Mouse (Mus musculus) lung, embryonic 16.5 days (tissue): ENCODE measurements around the gene 9530068E07Rik. TPM values are rescaled to one million over a fixed set of nuclear protein-coding genes. Genes with fewer than 3 reads are reported as not detected.
A peak's percentile ranks its signal among the peaks of the same experiment; 100 is the strongest.

Experiments used
- ATAC-seq: fragments of 200-750 bp; cut with Nextera tagmentation; 2 replicates; pipeline ENCODE4 v1.8.0; 2017; ENCODE audit warnings: low read depth, mild to moderate bottlenecking, moderate library complexity
- H3K27ac ChIP-seq: fragments of 300-500 bp; sonication (generic); 2 replicates; pipeline ENCODE4 v1.5.1; 2014; ENCODE audit warnings: mild to moderate bottlenecking, control low read depth, low read length
- H3K27me3 ChIP-seq: fragments of 300-500 bp; sonication (generic); 2 replicates; pipeline ENCODE4 v1.6.1; 2014; ENCODE audit warnings: low read depth, low read length, mixed read lengths; ENCODE audit not compliant: control insufficient read depth, insufficient read depth
- H3K36me3 ChIP-seq: fragments of 300-500 bp; sonication (generic); 2 replicates; pipeline ENCODE4 v1.6.1; 2014; ENCODE audit warnings: low read length; ENCODE audit not compliant: control insufficient read depth, insufficient read depth
- H3K4me1 ChIP-seq: fragments of 300-500 bp; sonication (generic); replicated peaks from 2 replicates; pipeline ENCODE4 v1.6.1; 2014; ENCODE audit warnings: low read length, mixed read lengths; ENCODE audit not compliant: control insufficient read depth, insufficient read depth
- H3K4me2 ChIP-seq: fragments of 300-500 bp; sonication (generic); 2 replicates; pipeline ENCODE4 v1.6.1; 2014; ENCODE audit warnings: low read depth, low read length, control low read depth
- H3K4me3 ChIP-seq: fragments of 300-500 bp; sonication (generic); 2 replicates; pipeline ENCODE4 v1.5.1; 2014; ENCODE audit warnings: mild to moderate bottlenecking, low read length, control low read depth
- H3K9ac ChIP-seq: fragments of 300-500 bp; sonication (generic); 2 replicates; pipeline ENCODE4 v1.6.1; 2014; ENCODE audit warnings: low read length, control low read depth
- H3K9me3 ChIP-seq: fragments of 300-500 bp; sonication (generic); 2 replicates; pipeline ENCODE4 v1.6.1; 2016; ENCODE audit warnings: low read length; ENCODE audit not compliant: control insufficient read depth
- WGBS: fragments of 180-500 bp; shearing (Covaris S2); extraction: QIAGEN DNeasy Blood & Tissue Kit; methylation state at CpG from one replicate; pipeline ENCODE4 v1.1.7; 2014; 5-methylcytosine and 5-hydroxymethylcytosine counted together
- polyA plus RNA-seq: library from polyadenylated mRNA; unstranded; fragments of >200 nt; fragmentation: Nextera tagmentation; extraction: Ambion mirVana; gene quantifications from 2 replicates; pipeline ENCODE4 v1.2.1, GENCODE M21; 2015

Gene 9530068E07Rik
- polyA plus RNA-seq, 1 experiment from 2014 or later = 238 TPM

- Histone ChIP-seq H3K4me3 (no peak overlapping the region), H3K9me3 (no peaks in the 10 kb centered on the region), H3K27ac (no peak overlapping the region), H3K4me1 (no peaks in the 10 kb centered on the region; the same call in 1 of the 2 replicates), H3K27me3 (no peaks in the 10 kb centered on the region), H3K36me3 (peaks cover 28% of the 10 kb centered on the region), H3K4me2 (no peak overlapping the region), H3K9ac (no peak overlapping the region)
- no peak for ATAC-seq
- WGBS = 46% methylated on average over 1 of the region's 1 CpGs
These were observed 6.3 kb downstream of the 9530068E07Rik start for GRCm38 (mm10) chr11:52402566-52402965.

- no peak for ATAC-seq
- Histone ChIP-seq H3K27me3 (no peaks in the 10 kb centered on the region), H3K36me3 (peaks cover 41% of the 10 kb centered on the region), H3K9me3 (no peaks in the 10 kb centered on the region), H3K4me1 (no peaks in the 10 kb centered on the region; the same call in 1 of the 2 replicates), H3K4me3 (no peak overlapping the region), H3K4me2 (no peak overlapping the region), H3K9ac (no peak overlapping the region), H3K27ac (no peak overlapping the region)
- WGBS = 79% methylated on average over 5 of the region's 5 CpGs
These were observed 8.0 kb downstream of the 9530068E07Rik start for GRCm38 (mm10) chr11:52404209-52404608.

GRCm38 (mm10) chr11:52405196-52405688 lies 9.0 kb downstream of the 9530068E07Rik start:
- Histone ChIP-seq H3K27ac (no peak overlapping the region), H3K4me2 (no peak overlapping the region), H3K4me1 (no peaks in the 10 kb centered on the region; the same call in 1 of the 2 replicates), H3K9me3 (no peaks in the 10 kb centered on the region), H3K36me3 (peaks cover 41% of the 10 kb centered on the region), H3K4me3 (no peak overlapping the region), H3K27me3 (no peaks in the 10 kb centered on the region), H3K9ac (no peak overlapping the region)
- no peak for ATAC-seq
- WGBS = 76% methylated on average over 9 of the region's 9 CpGs

DNA sequence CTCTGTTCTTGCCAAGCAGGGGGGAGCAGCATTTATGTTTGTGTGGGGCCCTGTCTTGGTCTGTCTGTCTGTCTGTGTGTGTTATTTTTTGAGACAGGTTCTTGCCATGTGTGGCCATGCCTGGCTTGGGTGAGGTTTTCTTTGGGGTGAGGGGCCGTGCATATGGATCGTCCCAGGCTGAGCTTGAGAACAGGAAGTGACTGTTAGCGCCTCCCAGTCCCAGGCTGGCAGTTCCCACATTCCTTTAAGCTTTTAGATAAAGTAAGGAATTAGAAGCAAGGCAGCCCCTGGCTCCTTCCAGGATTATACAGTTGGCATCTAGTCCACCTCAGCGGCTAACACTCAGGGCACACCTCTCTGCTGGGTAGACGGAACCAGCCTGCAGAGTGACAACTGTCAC lies 13.1 kb downstream of the 9530068E07Rik start:
- whole genome bisulfite sequencing = 48% methylated on average over 5 of the region's 5 CpGs
- no peaks in the 10 kb centered on the region for H3K4me1 ChIP-seq
- no peak overlapping the region for H3K27ac ChIP-seq
- H3K9me3 ChIP-seq = no peaks in the 10 kb centered on the region
- H3K36me3 ChIP-seq = peaks cover 28% of the 10 kb centered on the region
- no peak overlapping the region for H3K4me2 ChIP-seq
- H3K4me3 ChIP-seq = no peak overlapping the region
- peak; percentile 31; the same call in 1 of the 2 replicates for ATAC-seq
- no peaks in the 10 kb centered on the region for H3K27me3 ChIP-seq
- H3K9ac ChIP-seq = no peak overlapping the region

- Histone ChIP-seq H3K4me3 (no peak overlapping the region), H3K4me2 (no peak overlapping the region), H3K27ac (no peak overlapping the region), H3K9ac (no peak overlapping the region), H3K4me1 (no peaks in the 10 kb centered on the region), H3K27me3 (no peaks in the 10 kb centered on the region), H3K9me3 (no peaks in the 10 kb centered on the region), H3K36me3 (no peaks in the 10 kb centered on the region)
- no peak for ATAC-seq
- WGBS = 72% methylated on average over 5 of the region's 5 CpGs
These were observed 22.1 kb downstream of the 9530068E07Rik start for GRCm38 (mm10) chr11:52418358-52418757.

DNA sequence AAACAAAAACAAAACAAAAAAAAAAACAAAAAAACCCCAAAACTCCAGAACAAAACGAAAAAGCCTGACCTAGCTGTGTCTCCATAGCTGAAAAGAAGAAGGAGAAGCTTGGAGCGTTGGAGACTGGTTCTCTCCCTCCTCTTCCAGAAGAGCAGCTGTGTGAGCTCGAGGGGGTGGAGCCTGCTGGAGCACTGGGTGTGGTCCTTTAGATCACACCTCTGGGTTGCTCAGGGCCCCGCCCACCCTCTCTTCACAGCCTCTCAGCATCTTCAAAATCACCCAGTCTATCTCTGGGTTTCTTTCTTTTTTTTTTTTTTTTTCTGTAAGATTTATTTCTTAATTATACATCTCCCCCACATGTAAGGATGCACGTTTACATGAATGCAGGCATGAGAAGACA lies 23.0 kb downstream of the 9530068E07Rik start:
- no peaks in the 10 kb centered on the region for H3K36me3 ChIP-seq
- 39% methylated on average over 5 of the region's 5 CpGs for WGBS
- no peak overlapping the region for H3K27ac ChIP-seq
- no peak overlapping the region for H3K4me2 ChIP-seq
- no peaks in the 10 kb centered on the region for H3K4me1 ChIP-seq
- ATAC-seq = no peak
- H3K9ac ChIP-seq = no peak overlapping the region
- no peaks in the 10 kb centered on the region for H3K27me3 ChIP-seq
- H3K4me3 ChIP-seq = no peak overlapping the region
- no peaks in the 10 kb centered on the region for H3K9me3 ChIP-seq

DNA sequence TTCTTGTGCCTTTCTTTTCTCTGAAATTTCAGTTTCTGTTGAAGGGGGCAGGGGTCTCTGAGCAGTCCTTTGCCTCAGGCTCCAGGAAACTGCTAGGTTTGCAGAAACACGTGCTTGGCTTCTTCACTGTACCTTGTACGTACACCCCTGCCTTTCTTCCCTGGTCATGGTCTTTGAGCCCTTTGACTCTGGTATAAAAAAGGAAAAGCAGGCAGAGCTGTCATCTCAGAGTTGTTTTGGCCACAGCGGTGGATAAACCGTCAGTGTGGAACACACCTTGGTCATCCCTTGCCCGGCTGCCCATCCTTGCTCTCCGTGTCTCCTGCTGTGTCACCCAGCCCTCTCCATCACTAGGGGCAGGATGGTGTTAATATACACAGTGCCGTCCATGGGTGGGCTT lies 23.6 kb downstream of the 9530068E07Rik start:
- no peak overlapping the region for H3K9ac ChIP-seq
- H3K36me3 ChIP-seq = no peaks in the 10 kb centered on the region
- WGBS = 75% methylated on average over 7 of the region's 7 CpGs
- no peaks in the 10 kb centered on the region for H3K27me3 ChIP-seq
- no peaks in the 10 kb centered on the region for H3K4me1 ChIP-seq
- H3K4me3 ChIP-seq = no peak overlapping the region
- no peaks in the 10 kb centered on the region for H3K9me3 ChIP-seq
- H3K27ac ChIP-seq = no peak overlapping the region
- no peak for ATAC-seq
- H3K4me2 ChIP-seq = no peak overlapping the region

DNA sequence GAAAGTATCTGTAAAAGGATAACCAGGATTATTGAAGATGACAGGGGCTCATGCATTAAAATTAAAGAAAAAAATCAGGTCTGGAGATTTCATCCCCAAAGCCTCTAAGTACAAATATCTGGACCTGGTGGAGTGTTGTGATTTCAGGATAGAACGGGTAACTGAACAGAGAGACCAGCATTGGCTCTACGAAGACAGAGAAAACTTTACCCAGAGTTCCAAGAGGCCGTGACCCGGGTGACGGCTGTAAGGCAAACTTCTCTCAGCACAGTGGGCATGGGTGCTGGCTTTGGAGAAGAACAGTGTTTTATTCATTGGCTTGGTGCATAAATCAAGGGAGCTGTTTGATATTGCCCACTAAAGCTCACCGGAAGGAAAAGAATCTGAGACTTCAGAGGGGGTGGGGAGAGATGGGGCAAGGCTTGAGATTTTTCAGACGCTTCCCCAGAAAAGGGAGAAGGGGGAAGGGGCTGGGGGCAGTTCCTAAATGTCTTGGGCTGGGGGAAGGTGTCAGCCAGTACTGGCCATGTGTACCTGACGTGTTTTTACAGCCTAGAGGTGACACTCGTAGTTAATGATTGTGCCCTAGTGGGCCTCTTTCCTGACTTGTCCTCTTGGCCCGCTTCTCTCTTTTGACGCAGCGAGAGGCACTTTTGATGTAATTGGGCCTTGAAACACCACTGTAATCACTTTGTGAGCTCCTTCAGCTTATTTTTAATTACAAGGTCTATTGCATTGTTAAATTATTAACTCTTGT lies 24.2 kb downstream of the 9530068E07Rik start:
- no peaks in the 10 kb centered on the region for H3K36me3 ChIP-seq
- H3K9ac ChIP-seq = no peak overlapping the region
- no peaks in the 10 kb centered on the region for H3K9me3 ChIP-seq
- no peak for ATAC-seq
- no peak overlapping the region for H3K27ac ChIP-seq
- H3K4me2 ChIP-seq = no peak overlapping the region
- 58% methylated on average over 12 of the region's 12 CpGs for WGBS
- H3K27me3 ChIP-seq = no peaks in the 10 kb centered on the region
- H3K4me1 ChIP-seq = no peaks in the 10 kb centered on the region
- no peak overlapping the region for H3K4me3 ChIP-seq

DNA sequence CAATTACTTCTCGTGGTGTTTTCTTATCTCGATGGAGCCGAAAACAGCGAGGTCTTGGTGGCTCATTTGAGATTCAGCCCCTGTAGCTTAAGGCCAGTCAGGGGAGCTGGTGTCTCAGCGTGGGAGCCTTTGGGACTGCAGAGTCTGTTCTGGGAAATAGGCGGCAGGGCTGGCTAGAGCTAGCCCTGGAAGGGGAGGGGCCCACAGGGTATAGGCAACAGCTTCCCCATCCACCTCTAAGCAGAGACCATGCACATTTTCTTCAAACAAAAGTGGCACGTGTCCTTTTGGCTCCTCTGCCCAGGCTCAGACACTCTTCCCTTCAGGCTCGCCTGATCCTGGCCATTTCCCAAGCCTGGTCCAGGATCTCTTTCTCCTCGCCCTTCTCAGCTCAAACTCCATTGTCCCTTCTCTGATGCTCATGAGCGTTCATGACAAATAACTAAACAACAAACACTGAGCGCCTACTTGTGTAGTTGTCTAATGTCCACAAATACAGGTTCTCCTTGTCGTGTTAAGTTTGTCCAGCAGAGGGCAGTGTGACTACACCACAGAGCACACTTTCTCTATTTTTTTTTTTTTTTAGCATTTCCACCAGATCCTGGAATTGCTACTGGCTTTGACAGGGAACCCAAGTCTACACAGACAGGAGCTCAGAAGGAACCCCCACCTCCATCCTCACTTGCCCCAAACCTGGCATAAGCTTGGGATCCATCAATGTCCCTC lies 25.0 kb downstream of the 9530068E07Rik start:
- H3K4me1 ChIP-seq = no peaks in the 10 kb centered on the region
- no peak overlapping the region for H3K4me2 ChIP-seq
- H3K27me3 ChIP-seq = no peaks in the 10 kb centered on the region
- no peaks in the 10 kb centered on the region for H3K9me3 ChIP-seq
- WGBS = 27% methylated on average over 12 of the region's 12 CpGs
- H3K9ac ChIP-seq = no peak overlapping the region
- H3K36me3 ChIP-seq = no peaks in the 10 kb centered on the region
- ATAC-seq = 0 out of 2 replicates have a peak, but pooled peaks have one; percentile 21
- H3K27ac ChIP-seq = no peak overlapping the region
- no peak overlapping the region for H3K4me3 ChIP-seq
